Mouse (Mus musculus) liver, embryonic 14.5 days (tissue): ENCODE measurements around the gene Slc26a5.

Experiments used
- CTCF ChIP-seq: IDR thresholded peaks from 2 replicates; pipeline ENCODE4 v1.5.1; 2016; ENCODE audit warnings: antibody characterized with exemption, low read depth, control low read depth
- EP300 ChIP-seq: IDR thresholded peaks from 2 replicates; pipeline ENCODE4 v1.6.1; 2016; ENCODE audit warnings: antibody characterized with exemption, low read depth

- TF ChIP-seq CTCF = no peak
- TF ChIP-seq EP300 = no peak
These were observed 88.9 kb downstream of the Slc26a5 start for GRCm38 (mm10) chr5:21776491-21776890.
